Mouse (Mus musculus) spleen, postnatal 36 days (tissue): ENCODE results near the gene Alcam.

Experiments
- DNase-seq, 2 experiments: peaks; one replicate each; pipeline ENCODE4 v3.0.0; 2022; ENCODE audit warnings: low spot score in 2 of 2, mixed read lengths in 1 of 2

Gene Alcam

DNA sequence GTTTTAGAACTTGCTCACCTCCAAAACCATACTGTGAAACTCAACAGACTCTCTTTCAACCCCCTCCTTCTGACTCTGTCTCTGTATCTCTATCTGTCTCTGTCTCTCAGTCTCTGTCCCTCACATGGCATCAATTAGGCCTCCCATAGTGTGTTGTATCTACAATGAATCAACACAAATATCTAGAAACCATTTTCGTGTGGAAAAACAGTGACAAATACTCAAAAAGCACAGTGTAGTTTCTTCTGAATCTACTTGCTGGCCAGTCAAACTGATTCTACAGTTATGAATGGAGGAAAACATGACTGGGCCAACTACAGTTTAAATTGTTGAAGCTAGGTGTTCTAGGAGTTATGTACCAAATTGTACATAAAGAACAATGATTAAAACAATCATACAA, 10.8 kb downstream of the Alcam start:
- DNase-seq, result no peak

DNA sequence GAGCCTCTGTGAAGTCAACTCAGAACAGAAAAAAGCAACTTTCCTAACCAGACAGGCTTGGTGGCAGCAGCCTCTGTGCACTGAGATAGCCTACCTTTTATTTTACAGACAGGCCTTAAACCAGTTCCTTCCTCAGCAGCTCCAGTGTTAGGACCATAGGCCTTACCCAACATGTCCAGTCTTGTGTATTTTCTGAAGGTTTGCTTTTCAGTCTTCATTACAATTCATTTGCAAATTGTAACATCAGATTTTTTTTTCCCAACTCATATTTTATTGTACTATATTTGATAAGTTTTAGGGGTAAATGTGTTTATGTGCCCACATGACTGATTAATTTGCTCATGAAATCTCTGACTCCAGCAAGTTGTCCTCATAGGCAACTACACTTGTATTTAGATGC, 14.3 kb downstream of the Alcam start:
- DNase-seq, result no peak

DNA sequence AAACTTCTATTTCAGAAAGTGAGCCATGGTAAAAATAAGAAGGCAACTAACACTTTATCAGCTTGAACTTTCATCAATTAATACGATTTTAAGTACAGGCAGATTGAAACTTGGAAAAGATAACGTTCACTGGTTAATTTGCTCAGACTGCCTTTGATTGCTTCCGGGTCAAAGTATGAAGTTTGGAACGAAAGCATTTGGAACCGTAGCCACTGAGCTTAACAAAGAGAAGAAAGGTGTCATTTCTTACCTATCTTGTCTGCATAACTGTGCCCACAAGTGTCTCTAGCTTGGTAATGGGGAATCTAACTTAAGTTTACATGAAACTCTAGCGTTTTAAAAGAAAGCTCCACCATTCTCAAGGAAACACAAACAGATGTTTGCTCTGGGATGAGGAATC, 14.9 kb downstream of the Alcam start:
- DNase-seq, result no peak

- DNase-seq, result no peak
Observed at GRCm38 (mm10) chr16:52438216-52438904, 15.5 kb downstream of the Alcam start.

DNA sequence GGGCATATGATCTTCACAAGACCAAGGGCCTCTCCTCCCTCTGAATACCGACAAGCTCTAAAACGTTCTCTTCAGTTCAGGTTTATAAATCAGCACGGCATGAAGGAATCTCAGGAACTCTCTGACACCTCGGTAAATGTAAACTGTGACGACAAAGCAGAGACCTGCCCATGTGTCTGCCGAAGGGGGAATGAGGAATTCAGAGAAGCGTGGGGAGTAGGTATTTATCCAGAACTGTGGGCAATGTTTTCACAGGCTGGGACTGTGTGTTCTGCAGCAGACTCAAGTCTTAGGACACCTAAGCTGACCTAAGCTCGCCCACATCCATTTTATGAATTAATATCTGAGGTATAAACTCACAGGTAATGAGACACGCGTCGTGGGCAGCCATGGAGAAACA, 20.7 kb downstream of the Alcam start:
- no peak for DNase-seq

DNA sequence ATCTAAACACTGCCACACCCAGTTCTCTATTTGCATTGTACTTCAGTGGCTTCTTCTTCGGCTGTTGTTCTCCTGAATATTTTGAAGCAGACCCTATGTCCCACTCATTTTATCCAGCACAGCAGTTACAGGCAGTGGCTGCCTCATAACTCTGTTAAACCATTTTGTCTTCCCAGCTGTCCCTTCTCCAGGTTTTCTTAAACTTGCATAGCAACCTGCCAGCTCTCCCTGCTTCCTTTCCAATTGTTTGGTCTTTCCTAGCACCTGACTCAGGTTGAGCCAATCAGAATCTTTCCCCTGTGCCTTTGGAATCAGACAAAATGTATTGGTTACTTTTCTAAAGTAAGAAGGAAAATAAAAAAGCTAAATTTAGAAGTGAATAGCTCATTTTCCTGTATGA, 21.8 kb downstream of the Alcam start:
- DNase-seq, result no peak

DNA sequence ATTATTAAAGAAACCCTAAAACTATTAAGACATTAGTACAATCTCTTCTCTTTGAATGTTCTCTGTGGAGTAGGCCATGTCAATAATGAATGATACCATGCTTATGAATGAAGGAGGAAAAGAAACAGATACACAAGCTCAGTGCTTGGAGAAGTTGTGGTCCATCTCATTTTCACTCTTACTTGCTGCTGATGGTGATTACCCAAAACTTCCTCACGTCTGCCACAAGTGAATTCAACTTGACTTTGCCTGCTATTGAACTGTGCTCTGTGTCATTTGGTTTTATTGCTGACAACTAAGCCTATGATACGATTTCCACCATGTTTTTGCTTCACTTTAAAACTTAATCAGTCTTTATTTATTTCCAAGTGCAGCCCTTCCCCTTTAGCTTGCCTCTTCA, 22.3 kb downstream of the Alcam start:
- no peak for DNase-seq

GRCm38 (mm10) chr16:52430073-52430472, 23.8 kb downstream of the Alcam start:
- no peak for DNase-seq

DNA sequence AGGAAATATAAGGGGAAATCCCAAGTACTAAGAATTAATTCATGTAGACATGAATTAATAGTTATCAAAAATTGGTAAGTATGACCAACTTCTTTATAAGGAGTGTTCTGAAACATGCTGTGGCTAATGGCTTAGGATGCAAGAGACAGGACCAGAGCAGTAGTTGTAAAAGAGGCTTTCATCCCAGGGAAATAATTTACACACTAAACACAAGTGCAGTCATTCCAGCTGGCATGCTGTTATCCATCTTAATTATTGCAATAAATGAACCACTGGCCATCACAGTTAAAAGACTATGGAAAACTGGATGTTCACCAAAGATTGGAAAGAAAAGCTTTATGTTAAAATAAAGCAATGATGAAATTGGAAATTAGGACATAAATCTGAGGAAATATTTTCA, 24.2 kb downstream of the Alcam start:
- DNase-seq, result no peak

- DNase-seq, result no peak
Observed at GRCm38 (mm10) chr16:52428505-52428904, 25.4 kb downstream of the Alcam start.

DNA sequence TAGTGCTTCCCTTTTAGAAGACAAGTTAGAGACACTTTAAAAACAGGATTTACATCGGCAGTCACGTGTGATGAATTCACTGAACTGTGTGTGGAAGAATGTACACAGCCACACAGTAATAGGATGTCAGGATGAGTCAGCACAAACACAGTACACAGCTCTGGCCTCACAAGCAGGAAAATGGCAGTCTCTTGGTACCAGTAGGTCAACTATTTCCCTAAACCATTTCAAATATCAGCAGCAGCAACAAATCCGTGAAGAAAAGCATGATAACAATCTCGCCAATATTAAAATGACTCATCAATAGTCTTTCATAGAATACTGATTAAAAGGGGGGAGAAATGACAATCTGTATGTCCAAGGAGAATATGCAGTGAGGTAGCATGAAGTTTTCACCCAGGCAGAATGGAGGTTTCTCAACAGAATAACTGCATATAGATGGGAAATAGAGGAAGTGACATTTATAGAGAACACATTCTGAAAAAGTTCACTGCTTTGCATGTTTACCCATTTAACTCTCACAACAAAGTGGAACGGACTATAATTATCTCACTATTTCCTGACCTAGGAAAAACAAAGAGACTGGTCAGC, 35.2 kb downstream of the Alcam start:
- peak; percentile 63 to 68 for DNase-seq

- no peak for DNase-seq
Observed at GRCm38 (mm10) chr16:52417982-52418381, 35.9 kb downstream of the Alcam start.

- DNase-seq, result peak; percentile 42 to 45
Observed at GRCm38 (mm10) chr16:52417146-52417545, 36.7 kb downstream of the Alcam start.

- DNase-seq, result no peak
Observed at GRCm38 (mm10) chr16:52413714-52414113, 40.2 kb downstream of the Alcam start.

GRCm38 (mm10) chr16:52406072-52406471, 47.8 kb downstream of the Alcam start:
- no peak for DNase-seq

GRCm38 (mm10) chr16:52405272-52405671, 48.6 kb downstream of the Alcam start:
- no peak for DNase-seq

GRCm38 (mm10) chr16:52399112-52399511, 54.8 kb downstream of the Alcam start:
- DNase-seq, result no peak

DNA sequence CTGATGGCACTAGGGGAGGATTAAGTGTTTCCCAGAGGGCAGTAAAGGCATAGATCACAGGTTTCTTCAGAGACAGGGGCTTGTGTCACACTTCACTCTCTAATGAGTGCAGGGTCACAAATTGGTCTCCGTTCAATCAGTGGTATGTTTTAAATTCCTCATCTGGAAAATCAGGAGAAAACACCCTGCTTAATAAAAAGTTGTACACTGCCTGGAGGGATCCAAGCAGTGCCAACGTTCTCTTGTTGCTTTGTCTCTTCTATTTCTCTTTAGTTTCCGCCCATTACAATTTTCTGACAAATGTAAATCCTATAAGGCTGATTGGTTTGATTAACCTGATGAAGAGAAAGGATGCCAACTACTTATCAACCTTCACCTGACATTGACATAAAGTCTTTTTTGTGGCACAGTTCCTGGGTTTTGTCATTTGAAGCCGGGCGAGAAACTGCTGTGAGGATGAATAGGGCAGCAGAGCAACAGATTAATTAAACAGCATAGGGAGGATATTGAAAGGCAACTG, 67.0 kb downstream of the Alcam start:
- DNase-seq, result no peak

- no peak for DNase-seq
Observed at GRCm38 (mm10) chr16:52383456-52384185, 70.3 kb downstream of the Alcam start.

DNA sequence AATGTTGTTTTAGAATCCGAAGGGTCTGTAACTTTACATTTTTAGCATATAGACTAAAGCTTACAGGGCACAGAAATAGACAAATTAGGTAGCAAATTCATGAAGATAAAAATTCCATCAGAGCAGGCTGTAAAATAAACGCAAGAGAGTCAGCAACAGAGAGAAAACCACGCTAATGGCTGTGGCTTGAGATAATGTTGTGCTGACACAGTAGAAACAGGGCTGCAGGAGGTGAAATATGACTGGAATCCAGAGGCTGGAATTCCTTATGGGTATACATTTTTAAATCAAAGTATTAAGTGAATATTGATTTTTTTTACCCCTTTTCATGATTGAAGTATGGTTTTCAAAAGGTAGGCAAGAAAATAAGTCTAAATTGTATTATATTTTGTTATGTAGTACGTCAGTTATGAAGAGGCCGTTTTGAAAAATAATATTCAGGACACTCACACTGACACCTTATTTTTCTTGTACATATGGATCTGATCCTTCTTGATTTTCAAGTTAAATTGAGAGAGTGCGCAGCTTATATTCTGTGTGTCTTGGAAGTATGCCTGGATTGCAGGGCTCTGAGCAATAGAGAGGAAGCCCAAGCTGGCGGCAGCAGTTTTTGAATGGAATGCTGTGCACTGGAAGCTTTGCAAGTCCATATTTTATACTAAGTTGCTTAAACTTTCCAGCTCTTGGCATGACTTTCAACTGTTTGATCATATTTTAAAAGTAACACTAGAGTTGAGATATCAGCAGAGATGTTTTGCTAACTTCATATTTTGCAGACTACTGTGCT, 74.9 kb downstream of the Alcam start:
- no peak for DNase-seq

GRCm38 (mm10) chr16:52376827-52377226, 77.0 kb downstream of the Alcam start:
- DNase-seq, result no peak

DNA sequence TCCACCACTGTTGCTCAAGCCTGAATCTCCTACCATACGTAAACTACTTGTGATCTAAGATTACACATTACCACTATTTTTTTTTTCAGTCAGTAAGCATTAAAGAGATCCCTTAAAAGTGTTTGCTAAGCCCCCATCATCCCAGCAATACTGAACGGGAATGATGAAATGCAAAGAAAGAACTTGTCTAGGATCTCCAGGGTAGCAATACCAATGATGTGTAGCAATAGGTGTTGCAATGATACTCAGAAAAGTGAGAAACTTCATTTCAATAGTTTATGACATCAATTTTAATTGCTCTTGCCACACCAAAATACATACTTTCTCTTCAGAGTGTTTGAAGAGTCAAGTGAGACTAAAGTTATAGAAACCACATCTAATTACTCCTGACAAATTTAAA, 81.9 kb downstream of the Alcam start:
- DNase-seq, result no peak
